Mouse (Mus musculus): ENCODE measurements around the gene Cc2d1b. TPM values are rescaled to one million over a fixed set of nuclear protein-coding genes. Genes with fewer than 3 reads are reported as not detected.

Cc2d1b gene
- polyA plus RNA-seq, 1 experiment from 2014 or later, result 26.6 TPM

Other genes with a start within 250 kb of the Cc2d1b start
- gene Shisal2a, start 236.6 kb upstream of the Cc2d1b start, polyA plus RNA-seq (2016; fragmentation: Nextera tagmentation; extraction: Ambion mirVana), result 1.1 and 2.4 TPM in 2 replicates
- gene Gpx7, start 213.0 kb upstream of the Cc2d1b start, polyA plus RNA-seq (2016; fragmentation: Nextera tagmentation; extraction: Ambion mirVana), result 45.9 and 56.0 TPM in 2 replicates
- gene Tut4, start 160.5 kb upstream of the Cc2d1b start, polyA plus RNA-seq (2016; fragmentation: Nextera tagmentation; extraction: Ambion mirVana), result 62.4 and 81.0 TPM in 2 replicates
- gene Prpf38a, start 40.6 kb upstream of the Cc2d1b start, polyA plus RNA-seq (2016; fragmentation: Nextera tagmentation; extraction: Ambion mirVana), result 101 and 117 TPM in 2 replicates
- gene Orc1, start 40.5 kb upstream of the Cc2d1b start, polyA plus RNA-seq (2016; fragmentation: Nextera tagmentation; extraction: Ambion mirVana), result 14.4 and 22.2 TPM in 2 replicates
- 1.6 and 2.0 TPM in 2 replicates for gene 3110021N24Rik, start 99.7 kb downstream of the Cc2d1b start, polyA plus RNA-seq (2016; fragmentation: Nextera tagmentation; extraction: Ambion mirVana)
- 4.2 and 4.9 TPM in 2 replicates for gene Zfyve9, start 160.9 kb downstream of the Cc2d1b start, polyA plus RNA-seq (2016; fragmentation: Nextera tagmentation; extraction: Ambion mirVana)
- gene Btf3l4, start 213.7 kb downstream of the Cc2d1b start, polyA plus RNA-seq (2016; fragmentation: Nextera tagmentation; extraction: Ambion mirVana), result 198 and 208 TPM in 2 replicates
- 104 and 106 TPM in 2 replicates for gene Txndc12, start 214.7 kb downstream of the Cc2d1b start, polyA plus RNA-seq (2016; fragmentation: Nextera tagmentation; extraction: Ambion mirVana)
- gene Kti12, start 227.8 kb downstream of the Cc2d1b start, polyA plus RNA-seq (2016; fragmentation: Nextera tagmentation; extraction: Ambion mirVana), result 52.5 and 57.7 TPM in 2 replicates
- 1.5 and 1.8 TPM in 2 replicates for gene A730015C16Rik, start 228.7 kb downstream of the Cc2d1b start, polyA plus RNA-seq (2016; fragmentation: Nextera tagmentation; extraction: Ambion mirVana)